Mouse (Mus musculus): Measurements from ENCODE around the gene Gm5150. TPM values are rescaled to one million over a fixed set of nuclear protein-coding genes. Genes with fewer than 3 reads are reported as not detected.
"Not testable (repeated sequence)": the region's sequence is repeated elsewhere in the genome, so short reads cannot be mapped to it uniquely, and the experiment has no call there.

The Gm5150 gene
- total RNA-seq (2021) (not detected), polyA plus RNA-seq (2012; rRNA removed) (0.31 TPM in 1 of 2 replicates, not detected in the other)
- long read RNA-seq, partial matches to known transcripts, result 0 of 1 reads
- long read RNA-seq, other reads (novel, unspliced or antisense), result 0 of 1 reads

DNA sequence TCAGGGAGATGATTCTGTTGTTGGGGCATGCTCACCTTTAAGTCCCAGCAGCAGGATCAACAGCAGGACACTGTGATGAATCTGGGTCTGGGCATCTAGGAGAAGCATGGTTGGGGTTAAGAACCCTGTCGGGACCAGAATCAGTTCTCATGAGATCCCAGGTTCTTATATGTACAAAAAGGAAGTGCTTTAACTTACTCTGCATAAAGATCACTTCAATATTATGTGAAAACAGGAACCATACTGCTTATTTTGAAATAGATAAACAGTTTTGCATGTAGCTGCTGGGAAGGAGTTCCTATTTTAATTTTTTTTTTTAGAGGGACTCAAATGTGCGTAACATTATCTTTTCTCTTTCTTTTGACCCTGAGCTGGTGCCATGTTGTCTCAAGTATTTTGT is at the start of gene Gm5150:
Gm5150 (minus strand) TSS at position 223 of the 400 bp plus-strand sequence.
- TF ChIP-seq POLR2A (IDR thresholded peaks at IDR 0.05; ENCODE audit: insufficient read depth, low read depth, low read length) (no peak), EP300 (IDR thresholded peaks at IDR 0.05; ENCODE audit: insufficient read depth, low read depth, low read length) (no peak), CTCF (IDR thresholded peaks at IDR 0.05) (no peak)
- no peaks in the 10 kb centered on the region for H3K36me3 ChIP-seq (ENCODE audit: control insufficient read depth, insufficient read depth, low read length)
- intact Hi-C loops (cut with DNase I), result no loop called here
- DNase-seq, result no peak
- H3K27ac ChIP-seq, result no peak within 1 kb of the TSS
- H3K9ac ChIP-seq (ENCODE audit: low read depth, low read length), result no peak within 1 kb of the TSS
- no peaks in the 10 kb centered on the region for H3K4me1 ChIP-seq (ENCODE audit: control insufficient read depth, insufficient read depth, low read length)
- no peaks in the 10 kb centered on the region for H3K79me2 ChIP-seq (replicated peaks; ENCODE audit: control insufficient read depth, insufficient read depth, low read length)
- no peak within 1 kb of the TSS for H3K4me3 ChIP-seq
- no peaks in the 10 kb centered on the region for H3K27me3 ChIP-seq (ENCODE audit: control insufficient read depth, insufficient read depth, low read length)
- WGBS, result 68% methylated on average over 2 of the region's 2 CpGs

GRCm38 (mm10) chr3:16051736-16052135 is 45.5 kb upstream of the Gm5150 start:
- 75% methylated on average over 20 of the region's 20 CpGs for WGBS
- intact Hi-C loops (cut with DNase I); H3K4me3 ChIP-seq; H3K79me2 ChIP-seq (replicated peaks; ENCODE audit: control insufficient read depth, insufficient read depth, low read length); DNase-seq; H3K27ac ChIP-seq; H3K9ac ChIP-seq (ENCODE audit: low read depth, low read length); H3K36me3 ChIP-seq (ENCODE audit: control insufficient read depth, insufficient read depth, low read length); H3K4me1 ChIP-seq (ENCODE audit: control insufficient read depth, insufficient read depth, low read length); H3K27me3 ChIP-seq (ENCODE audit: control insufficient read depth, insufficient read depth, low read length): not testable (repeated sequence)

DNA sequence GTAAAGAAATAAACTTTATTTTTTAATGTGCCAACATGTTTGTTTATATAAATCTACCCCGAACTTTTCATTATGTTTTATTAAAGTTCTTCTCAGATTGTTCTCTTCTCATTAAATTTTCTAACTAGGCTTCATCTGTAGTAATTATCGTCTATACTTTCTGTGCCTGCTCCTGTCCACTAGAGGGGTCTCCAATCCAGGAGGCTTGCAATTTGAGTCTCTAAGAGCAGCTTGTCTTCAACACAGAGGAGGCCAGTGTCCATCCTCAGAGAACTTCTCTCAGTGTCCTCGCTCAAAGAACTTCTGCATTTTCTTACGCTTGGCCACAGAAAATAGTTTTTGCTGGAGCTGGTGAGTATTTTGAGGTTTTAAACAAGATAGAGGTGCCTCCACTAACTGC is 41.1 kb upstream of the Gm5150 start:
- Histone ChIP-seq H3K4me3 (no peak overlapping the region), H3K27ac (no peak overlapping the region), H3K79me2 (replicated peaks; ENCODE audit: control insufficient read depth, insufficient read depth, low read length) (no peaks in the 10 kb centered on the region), H3K36me3 (ENCODE audit: control insufficient read depth, insufficient read depth, low read length) (no peaks in the 10 kb centered on the region), H3K27me3 (ENCODE audit: control insufficient read depth, insufficient read depth, low read length) (no peaks in the 10 kb centered on the region), H3K4me1 (ENCODE audit: control insufficient read depth, insufficient read depth, low read length) (no peaks in the 10 kb centered on the region), H3K9ac (ENCODE audit: low read depth, low read length) (no peak overlapping the region)
- DNase-seq, result no peak
- WGBS, result 50% methylated on average over 4 of the region's 4 CpGs
- intact Hi-C loops (cut with DNase I), result no loop called here
- TF ChIP-seq EP300 (IDR thresholded peaks at IDR 0.05; ENCODE audit: insufficient read depth, low read depth, low read length), result no peak
- TF ChIP-seq POLR2A (IDR thresholded peaks at IDR 0.05; ENCODE audit: insufficient read depth, low read depth, low read length), result no peak
- no peak for TF ChIP-seq CTCF (IDR thresholded peaks at IDR 0.05)

- TF ChIP-seq EP300 (IDR thresholded peaks at IDR 0.05; ENCODE audit: insufficient read depth, low read depth, low read length) (no peak), CTCF (IDR thresholded peaks at IDR 0.05) (peak; percentile 51), POLR2A (IDR thresholded peaks at IDR 0.05; ENCODE audit: insufficient read depth, low read depth, low read length) (no peak)
- 3% methylated on average over 1 of the region's 1 CpGs for WGBS
- no peak for DNase-seq
- Histone ChIP-seq H3K4me1 (ENCODE audit: control insufficient read depth, insufficient read depth, low read length) (no peaks in the 10 kb centered on the region), H3K9ac (ENCODE audit: low read depth, low read length) (no peak overlapping the region), H3K36me3 (ENCODE audit: control insufficient read depth, insufficient read depth, low read length) (no peaks in the 10 kb centered on the region), H3K27me3 (ENCODE audit: control insufficient read depth, insufficient read depth, low read length) (no peaks in the 10 kb centered on the region), H3K4me3 (no peak overlapping the region), H3K27ac (no peak overlapping the region), H3K79me2 (replicated peaks; ENCODE audit: control insufficient read depth, insufficient read depth, low read length) (no peaks in the 10 kb centered on the region)
- intact Hi-C loops (cut with DNase I), result loop anchor here (5.0 kb wide), 1 partner anchor 781 kb away; no protein-coding TSS in a partner anchor
These were observed 37.1 kb upstream of the Gm5150 start for GRCm38 (mm10) chr3:16043315-16043714.

- DNase-seq, result peak in 1 of 2 experiments; percentile 22
- intact Hi-C loops (cut with DNase I), result not testable (repeated sequence)
These were observed 18.8 kb upstream of the Gm5150 start for GRCm38 (mm10) chr3:16024988-16025387.

GRCm38 (mm10) chr3:16022214-16022613 is 16.0 kb upstream of the Gm5150 start:
- Histone ChIP-seq H3K4me1 (ENCODE audit: control insufficient read depth, insufficient read depth, low read length) (no peaks in the 10 kb centered on the region), H3K4me3 (no peak overlapping the region), H3K9ac (ENCODE audit: low read depth, low read length) (no peak overlapping the region), H3K79me2 (replicated peaks; ENCODE audit: control insufficient read depth, insufficient read depth, low read length) (no peaks in the 10 kb centered on the region), H3K27ac (no peak overlapping the region), H3K27me3 (ENCODE audit: control insufficient read depth, insufficient read depth, low read length) (no peaks in the 10 kb centered on the region), H3K36me3 (ENCODE audit: control insufficient read depth, insufficient read depth, low read length) (no peaks in the 10 kb centered on the region)
- intact Hi-C loops (cut with DNase I), result no loop called here
- TF ChIP-seq POLR2A (IDR thresholded peaks at IDR 0.05; ENCODE audit: insufficient read depth, low read depth, low read length) (no peak), CTCF (IDR thresholded peaks at IDR 0.05) (no peak), EP300 (IDR thresholded peaks at IDR 0.05; ENCODE audit: insufficient read depth, low read depth, low read length) (no peak)
- no peak for DNase-seq
- 19% methylated on average over 1 of the region's 1 CpGs for WGBS

More at GRCm38 (mm10) chr3:16024988-16025387, 18.8 kb upstream of the Gm5150 start:
- not testable (repeated sequence) for H3K36me3 ChIP-seq (ENCODE audit: control insufficient read depth, insufficient read depth, low read length); H3K79me2 ChIP-seq (replicated peaks; ENCODE audit: control insufficient read depth, insufficient read depth, low read length); H3K9ac ChIP-seq (ENCODE audit: low read depth, low read length); H3K27me3 ChIP-seq (ENCODE audit: control insufficient read depth, insufficient read depth, low read length); H3K27ac ChIP-seq; H3K4me1 ChIP-seq (ENCODE audit: control insufficient read depth, insufficient read depth, low read length); H3K4me3 ChIP-seq
- peak; percentile 68 for TF ChIP-seq CTCF (IDR thresholded peaks at IDR 0.05)
- 2% methylated on average over 6 of the region's 6 CpGs for WGBS

- H3K36me3 ChIP-seq (ENCODE audit: control insufficient read depth, insufficient read depth, low read length); H3K27me3 ChIP-seq (ENCODE audit: control insufficient read depth, insufficient read depth, low read length); H3K79me2 ChIP-seq (replicated peaks; ENCODE audit: control insufficient read depth, insufficient read depth, low read length); H3K4me1 ChIP-seq (ENCODE audit: control insufficient read depth, insufficient read depth, low read length); H3K9ac ChIP-seq (ENCODE audit: low read depth, low read length); H3K4me3 ChIP-seq; DNase-seq; H3K27ac ChIP-seq; intact Hi-C loops (cut with DNase I): not testable (repeated sequence)
- WGBS, result 68% methylated on average over 2 of the region's 2 CpGs
These were observed 8.2 kb upstream of the Gm5150 start for GRCm38 (mm10) chr3:16014456-16014855.

Data from heart, adult 2 months (tissue).